Mouse (Mus musculus): Measurements from ENCODE around the gene Tmem184b.

- TF ChIP-seq POLR2A (IDR thresholded peaks at IDR 0.05; ENCODE audit: insufficient read length, low read depth) (no peak), USF1 (IDR thresholded peaks at IDR 0.05; ENCODE audit: low read depth) (no peak), POLR2AphosphoS2 (IDR thresholded peaks at IDR 0.05; ENCODE audit: insufficient read length, low read depth) (no peak)
These were observed 34.3 kb upstream of the Tmem184b start for GRCm38 (mm10) chr15:79437541-79438208.

All from myocyte (in vitro differentiated cells).